Mouse (Mus musculus): ENCODE results near the gene Hsd17b12. TPM values are rescaled to one million over a fixed set of nuclear protein-coding genes. Genes with fewer than 3 reads are reported as not detected.
A peak's percentile ranks its signal among the peaks of the same experiment; 100 is the strongest.

The Hsd17b12 gene
- polyA plus RNA-seq, 1 experiment from 2014 or later, result 141 TPM

DNA sequence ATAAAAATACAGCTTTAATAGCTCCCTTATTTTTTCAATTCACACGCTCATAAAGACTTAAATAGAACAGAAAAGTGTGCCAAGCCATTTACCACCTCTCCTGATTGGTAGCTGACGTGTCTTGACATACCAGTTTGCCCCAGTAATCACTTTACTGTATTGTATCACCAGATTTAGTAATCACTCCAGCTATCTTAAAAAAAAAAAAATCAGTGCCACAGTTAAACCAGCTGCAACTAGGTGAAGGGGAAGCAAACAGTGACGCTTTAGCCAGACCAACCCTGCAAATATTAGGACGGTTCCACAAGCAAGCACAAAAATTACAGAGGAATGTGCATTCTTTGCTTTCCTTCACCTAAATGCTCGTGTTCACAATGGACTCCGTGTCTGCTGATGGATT, 4.4 kb upstream of the Hsd17b12 start:
- ATAC-seq, result no peak
- no peak overlapping the region for H3K27ac ChIP-seq (ENCODE audit: low read length)
- H3K9ac ChIP-seq (replicated peaks; ENCODE audit: low read depth, low read length), result no peak overlapping the region
- H3K4me1 ChIP-seq (replicated peaks; ENCODE audit: control insufficient read depth, insufficient read depth, low read length), result peaks cover 2% of the 10 kb centered on the region; the same call in 1 of the 2 replicates
- H3K4me3 ChIP-seq (replicated peaks; ENCODE audit: low read length), result no peak overlapping the region
- H3K27me3 ChIP-seq (replicated peaks; ENCODE audit: control insufficient read depth, insufficient read depth, low read length), result no peaks in the 10 kb centered on the region
- 72% methylated on average over 6 of the region's 6 CpGs for WGBS
- H3K4me2 ChIP-seq (ENCODE audit: low read length), result no peak overlapping the region
- no peaks in the 10 kb centered on the region for H3K9me3 ChIP-seq (ENCODE audit: control insufficient read depth, low read length)
- no peaks in the 10 kb centered on the region for H3K36me3 ChIP-seq (ENCODE audit: control insufficient read depth, insufficient read depth)

DNA sequence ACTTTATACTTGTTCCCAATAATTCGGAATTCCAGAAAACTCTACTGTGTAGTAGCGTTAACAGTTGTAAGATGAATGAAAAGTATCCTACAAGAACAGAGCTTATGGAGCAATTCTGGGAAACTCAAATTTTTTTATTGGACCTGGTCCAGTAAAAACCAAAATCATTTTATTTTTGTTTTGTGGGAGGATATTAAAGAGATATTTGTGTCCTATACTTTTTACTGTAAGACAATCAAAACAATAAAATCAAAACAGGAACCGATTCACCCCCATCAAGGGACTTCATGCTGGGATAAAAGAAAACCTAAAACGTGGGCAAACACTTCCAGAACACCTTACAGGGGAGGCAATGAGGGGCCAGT, 738 bp upstream of the Hsd17b12 start:
- H3K27me3 ChIP-seq (replicated peaks; ENCODE audit: control insufficient read depth, insufficient read depth, low read length), result no peaks in the 10 kb centered on the region

DNA sequence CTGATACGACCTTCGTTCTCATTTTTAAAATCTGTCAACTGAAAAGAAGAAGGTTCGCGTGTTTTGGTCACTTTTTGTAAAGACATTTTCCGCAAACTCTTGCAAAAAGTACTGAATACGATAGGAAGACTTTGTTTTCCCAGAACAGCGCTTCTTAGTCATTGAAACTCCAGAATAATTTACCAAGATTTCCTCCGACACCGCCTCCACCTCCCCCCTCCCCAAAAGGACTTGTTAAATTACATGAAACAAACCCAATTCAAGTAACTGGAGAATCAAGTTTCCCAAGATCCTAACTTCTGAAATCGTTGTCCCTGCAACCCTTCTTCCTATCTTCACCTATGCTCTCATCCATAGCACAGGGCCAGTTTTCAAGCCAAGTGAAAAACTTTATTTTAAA, 713 bp downstream of the Hsd17b12 start:
- H3K36me3 ChIP-seq (ENCODE audit: control insufficient read depth, insufficient read depth), result no peaks in the 10 kb centered on the region
- ATAC-seq, result no peak
- H3K9ac ChIP-seq (replicated peaks; ENCODE audit: low read depth, low read length), result peak overlapping the region; percentile 82
- under 1% methylated on average over 10 of the region's 10 CpGs for WGBS
- peak overlapping the region; percentile 46 for H3K4me2 ChIP-seq (ENCODE audit: low read length)
- H3K27ac ChIP-seq (ENCODE audit: low read length), result peak overlapping the region; percentile 88
- H3K4me3 ChIP-seq (replicated peaks; ENCODE audit: low read length), result peak overlapping the region; percentile 80
- no peaks in the 10 kb centered on the region for H3K27me3 ChIP-seq (replicated peaks; ENCODE audit: control insufficient read depth, insufficient read depth, low read length)
- peaks cover 13% of the 10 kb centered on the region for H3K4me1 ChIP-seq (replicated peaks; ENCODE audit: control insufficient read depth, insufficient read depth, low read length)
- H3K9me3 ChIP-seq (ENCODE audit: control insufficient read depth, low read length), result no peaks in the 10 kb centered on the region

More for the DNA sequence above, 738 bp upstream of the Hsd17b12 start:
- peak overlapping the region; percentile 63 for H3K4me2 ChIP-seq (ENCODE audit: low read length)
- ATAC-seq, result no peak
- H3K4me1 ChIP-seq (replicated peaks; ENCODE audit: control insufficient read depth, insufficient read depth, low read length), result peaks cover 13% of the 10 kb centered on the region
- 19% methylated on average over 4 of the region's 4 CpGs for WGBS
- H3K27ac ChIP-seq (ENCODE audit: low read length), result peak overlapping the region; percentile 79
- peak overlapping the region; percentile 51 for H3K9ac ChIP-seq (replicated peaks; ENCODE audit: low read depth, low read length)
- no peaks in the 10 kb centered on the region for H3K36me3 ChIP-seq (ENCODE audit: control insufficient read depth, insufficient read depth)
- H3K9me3 ChIP-seq (ENCODE audit: control insufficient read depth, low read length), result no peaks in the 10 kb centered on the region
- peak overlapping the region; percentile 55 for H3K4me3 ChIP-seq (replicated peaks; ENCODE audit: low read length)

DNA sequence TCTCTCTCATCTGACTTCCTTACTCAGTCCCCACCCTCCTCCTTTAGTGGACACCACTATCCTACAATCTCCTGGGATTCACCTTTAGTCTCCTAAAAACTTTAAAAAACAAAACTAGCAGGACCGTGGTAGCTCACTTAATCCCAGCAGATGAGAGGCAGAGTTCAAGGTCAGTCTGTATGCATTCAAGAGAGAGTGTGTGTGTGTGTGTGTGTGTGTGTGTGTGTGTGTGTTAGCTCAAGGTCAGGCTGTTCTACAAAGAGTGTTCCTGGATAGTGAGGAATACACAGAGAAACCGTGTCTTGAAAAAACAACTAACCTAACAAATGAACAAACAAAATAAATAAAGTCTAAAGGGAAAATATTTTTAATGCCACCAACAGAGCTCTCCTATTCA, 12.6 kb downstream of the Hsd17b12 start:
- H3K36me3 ChIP-seq (ENCODE audit: control insufficient read depth, insufficient read depth), result no peaks in the 10 kb centered on the region
- no peaks in the 10 kb centered on the region for H3K27me3 ChIP-seq (replicated peaks; ENCODE audit: control insufficient read depth, insufficient read depth, low read length)
- no peak for ATAC-seq
- no peak overlapping the region for H3K9ac ChIP-seq (replicated peaks; ENCODE audit: low read depth, low read length)
- H3K4me2 ChIP-seq (ENCODE audit: low read length), result no peak overlapping the region
- H3K27ac ChIP-seq (ENCODE audit: low read length), result no peak overlapping the region
- no peaks in the 10 kb centered on the region for H3K9me3 ChIP-seq (ENCODE audit: control insufficient read depth, low read length)
- whole genome bisulfite sequencing, result 85% methylated on average over 2 of the region's 2 CpGs
- H3K4me1 ChIP-seq (replicated peaks; ENCODE audit: control insufficient read depth, insufficient read depth, low read length), result no peaks in the 10 kb centered on the region
- no peak overlapping the region for H3K4me3 ChIP-seq (replicated peaks; ENCODE audit: low read length)

DNA sequence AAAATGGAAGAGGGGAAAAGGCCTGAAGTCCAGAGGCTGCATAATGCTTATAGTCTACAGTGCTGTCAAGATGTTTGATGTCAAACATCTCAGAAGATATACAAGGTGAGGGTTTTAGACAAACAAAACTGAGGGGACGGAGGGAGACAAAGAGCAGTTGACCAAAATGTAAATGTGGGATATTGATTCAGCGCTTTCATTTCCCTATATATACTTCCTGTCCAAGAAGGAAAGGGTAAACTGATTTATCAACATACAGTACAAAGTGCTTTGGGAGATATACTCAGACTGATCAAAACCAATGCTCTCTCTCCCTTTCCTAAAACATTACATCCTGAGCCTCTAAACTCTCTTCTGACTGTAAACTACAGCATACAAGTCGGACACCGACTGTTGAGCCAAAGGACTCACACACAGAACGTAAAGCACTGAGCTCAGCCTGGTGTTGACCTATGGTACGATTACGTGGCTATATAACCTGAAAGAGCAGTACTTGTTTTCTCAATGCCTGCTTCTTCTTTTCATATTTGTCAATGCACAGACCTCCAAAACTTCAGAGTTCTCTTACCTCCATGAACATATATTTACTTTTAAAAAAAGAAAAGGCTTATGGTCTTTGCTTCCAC, 13.1 kb downstream of the Hsd17b12 start:
- Histone ChIP-seq H3K9me3 (ENCODE audit: control insufficient read depth, low read length) (no peaks in the 10 kb centered on the region), H3K27me3 (replicated peaks; ENCODE audit: control insufficient read depth, insufficient read depth, low read length) (no peaks in the 10 kb centered on the region), H3K36me3 (ENCODE audit: control insufficient read depth, insufficient read depth) (no peaks in the 10 kb centered on the region), H3K9ac (replicated peaks; ENCODE audit: low read depth, low read length) (no peak overlapping the region), H3K4me1 (replicated peaks; ENCODE audit: control insufficient read depth, insufficient read depth, low read length) (no peaks in the 10 kb centered on the region), H3K4me2 (ENCODE audit: low read length) (no peak overlapping the region), H3K4me3 (replicated peaks; ENCODE audit: low read length) (no peak overlapping the region), H3K27ac (ENCODE audit: low read length) (no peak overlapping the region)
- no peak for ATAC-seq
- WGBS, result 94% methylated on average over 7 of the region's 7 CpGs

DNA sequence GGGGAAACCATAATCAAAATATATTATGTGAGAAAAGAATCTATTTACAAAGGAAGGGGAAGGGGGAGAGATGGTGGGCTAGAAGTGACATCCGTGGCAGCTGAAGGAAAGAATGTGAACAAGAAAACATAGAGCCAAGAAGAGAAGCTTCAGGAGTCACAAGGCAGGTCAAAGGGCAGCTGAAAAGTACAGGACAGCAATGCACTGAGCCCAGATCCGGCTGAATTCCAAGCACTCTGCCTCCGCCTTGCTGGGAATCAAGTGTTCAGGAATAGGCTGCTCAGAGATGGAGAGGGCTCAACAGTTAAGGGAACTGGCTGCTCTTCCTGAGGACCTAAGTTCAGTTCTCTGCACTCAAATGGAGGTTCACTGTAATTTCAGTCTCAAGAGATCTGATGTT, 16.5 kb downstream of the Hsd17b12 start:
- Histone ChIP-seq H3K4me2 (ENCODE audit: low read length) (no peak overlapping the region), H3K9ac (replicated peaks; ENCODE audit: low read depth, low read length) (no peak overlapping the region), H3K4me1 (replicated peaks; ENCODE audit: control insufficient read depth, insufficient read depth, low read length) (no peaks in the 10 kb centered on the region; the same call in 1 of the 2 replicates), H3K4me3 (replicated peaks; ENCODE audit: low read length) (no peak overlapping the region), H3K36me3 (ENCODE audit: control insufficient read depth, insufficient read depth) (no peaks in the 10 kb centered on the region), H3K27me3 (replicated peaks; ENCODE audit: control insufficient read depth, insufficient read depth, low read length) (no peaks in the 10 kb centered on the region), H3K9me3 (ENCODE audit: control insufficient read depth, low read length) (no peaks in the 10 kb centered on the region), H3K27ac (ENCODE audit: low read length) (no peak overlapping the region)
- ATAC-seq, result no peak
- 79% methylated on average over 3 of the region's 3 CpGs for WGBS

DNA sequence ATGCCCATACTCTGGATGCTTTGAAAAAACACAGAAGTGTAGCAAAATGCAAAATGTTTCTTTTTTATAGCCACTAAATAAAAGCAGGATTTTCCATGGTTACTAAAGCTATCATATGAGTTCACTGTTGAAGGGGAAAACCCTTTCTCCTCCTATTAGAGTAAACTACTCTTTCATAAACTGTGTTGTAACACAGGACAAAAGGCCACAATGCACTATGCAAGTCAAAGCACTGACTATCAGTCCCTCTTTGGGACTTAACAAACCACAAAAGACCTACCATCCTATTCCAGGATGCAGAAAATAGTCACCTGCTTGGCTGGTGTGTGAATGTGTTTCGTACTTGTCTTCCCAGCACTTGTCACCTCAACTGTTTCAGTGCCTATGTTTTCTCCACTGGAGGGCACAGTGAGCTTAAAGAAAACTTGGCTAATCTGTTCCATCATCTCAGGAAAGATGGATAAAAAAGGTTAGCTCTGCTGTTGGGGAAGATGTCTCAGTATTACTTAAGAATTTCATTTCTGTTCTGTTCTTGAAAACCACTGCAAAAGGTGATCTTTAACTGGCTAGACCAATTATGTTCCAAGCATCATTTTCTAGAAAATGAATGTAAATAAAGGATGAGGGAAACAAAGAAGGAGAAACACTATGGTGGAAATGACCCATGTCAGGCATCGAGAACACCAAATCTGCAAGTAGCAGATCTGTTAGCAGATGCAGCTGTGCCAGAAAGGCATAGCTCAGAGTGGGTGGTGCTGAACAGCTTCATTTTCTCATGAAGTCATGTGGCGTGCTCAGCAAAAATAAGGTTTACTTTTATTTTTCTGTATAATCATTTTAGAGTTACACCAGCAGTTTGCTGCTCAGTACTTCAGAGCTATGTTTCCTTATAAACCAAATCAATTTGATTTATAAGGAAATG, 19.0 kb downstream of the Hsd17b12 start:
- Histone ChIP-seq H3K4me2 (ENCODE audit: low read length) (no peak overlapping the region), H3K4me1 (replicated peaks; ENCODE audit: control insufficient read depth, insufficient read depth, low read length) (no peaks in the 10 kb centered on the region; the same call in 1 of the 2 replicates), H3K9me3 (ENCODE audit: control insufficient read depth, low read length) (no peaks in the 10 kb centered on the region), H3K36me3 (ENCODE audit: control insufficient read depth, insufficient read depth) (no peaks in the 10 kb centered on the region), H3K27me3 (replicated peaks; ENCODE audit: control insufficient read depth, insufficient read depth, low read length) (no peaks in the 10 kb centered on the region), H3K9ac (replicated peaks; ENCODE audit: low read depth, low read length) (no peak overlapping the region), H3K4me3 (replicated peaks; ENCODE audit: low read length) (no peak overlapping the region), H3K27ac (ENCODE audit: low read length) (no peak overlapping the region)
- ATAC-seq, result no peak
- 82% methylated on average over 3 of the region's 3 CpGs for WGBS

DNA sequence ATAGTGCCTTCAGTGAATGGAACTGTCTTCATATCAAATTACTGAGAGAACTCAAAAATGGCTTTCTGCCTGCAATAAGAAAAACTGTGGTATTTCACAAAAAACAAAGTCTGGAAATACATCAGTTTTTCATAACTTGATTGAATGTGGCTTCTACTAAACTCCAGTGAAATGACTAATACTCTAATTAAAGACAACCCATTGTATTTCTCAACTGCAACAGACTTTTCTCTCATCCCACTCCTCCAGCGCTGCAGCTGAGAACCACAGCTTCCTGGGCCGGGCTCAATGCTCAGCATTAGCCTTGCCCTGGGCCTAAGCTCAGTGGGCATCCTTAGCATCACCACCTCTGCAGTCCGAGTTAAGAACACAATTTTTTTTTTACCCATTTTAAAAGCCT, 20.9 kb downstream of the Hsd17b12 start:
- 92% methylated on average over 3 of the region's 3 CpGs for WGBS
- no peak overlapping the region for H3K9ac ChIP-seq (replicated peaks; ENCODE audit: low read depth, low read length)
- no peak overlapping the region for H3K4me2 ChIP-seq (ENCODE audit: low read length)
- no peak overlapping the region for H3K4me3 ChIP-seq (replicated peaks; ENCODE audit: low read length)
- H3K4me1 ChIP-seq (replicated peaks; ENCODE audit: control insufficient read depth, insufficient read depth, low read length), result no peaks in the 10 kb centered on the region; the same call in 1 of the 2 replicates
- H3K36me3 ChIP-seq (ENCODE audit: control insufficient read depth, insufficient read depth), result no peaks in the 10 kb centered on the region
- no peaks in the 10 kb centered on the region for H3K9me3 ChIP-seq (ENCODE audit: control insufficient read depth, low read length)
- no peak for ATAC-seq
- no peaks in the 10 kb centered on the region for H3K27me3 ChIP-seq (replicated peaks; ENCODE audit: control insufficient read depth, insufficient read depth, low read length)
- H3K27ac ChIP-seq (ENCODE audit: low read length), result no peak overlapping the region

DNA sequence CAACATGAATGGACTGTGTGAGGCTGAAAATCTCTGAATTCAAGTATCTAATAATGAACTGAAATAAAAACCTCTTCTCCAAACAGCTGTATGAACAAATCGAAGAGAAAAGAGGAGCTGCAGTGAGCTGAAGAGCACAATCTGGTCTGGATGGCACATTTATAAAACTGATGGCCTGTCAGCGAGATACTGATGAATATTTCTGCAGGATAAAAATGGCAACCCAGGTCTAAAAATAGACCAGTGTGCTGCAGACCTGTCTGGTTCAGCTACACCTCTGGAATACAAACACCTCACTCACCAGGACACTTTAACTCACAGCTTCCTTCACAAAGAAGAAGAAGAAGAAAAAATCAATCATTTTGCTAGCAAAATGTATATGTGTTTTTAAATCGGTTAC, 29.3 kb downstream of the Hsd17b12 start:
- no peaks in the 10 kb centered on the region for H3K9me3 ChIP-seq (ENCODE audit: control insufficient read depth, low read length)
- peaks cover 7% of the 10 kb centered on the region for H3K4me1 ChIP-seq (replicated peaks; ENCODE audit: control insufficient read depth, insufficient read depth, low read length)
- H3K36me3 ChIP-seq (ENCODE audit: control insufficient read depth, insufficient read depth), result no peaks in the 10 kb centered on the region
- H3K9ac ChIP-seq (replicated peaks; ENCODE audit: low read depth, low read length), result no peak overlapping the region
- no peak overlapping the region for H3K4me3 ChIP-seq (replicated peaks; ENCODE audit: low read length)
- WGBS, result 79% methylated on average over 3 of the region's 3 CpGs
- H3K27ac ChIP-seq (ENCODE audit: low read length), result peak overlapping the region; percentile 39
- H3K4me2 ChIP-seq (ENCODE audit: low read length), result no peak overlapping the region
- no peaks in the 10 kb centered on the region for H3K27me3 ChIP-seq (replicated peaks; ENCODE audit: control insufficient read depth, insufficient read depth, low read length)
- no peak for ATAC-seq

All from forebrain, embryonic 16.5 days (tissue).